Mouse (Mus musculus) neutrophil, adult 65 days (primary cell): Measurements from ENCODE around the gene Atad2b. TPM values are rescaled to one million over a fixed set of nuclear protein-coding genes. Genes with fewer than 3 reads are reported as not detected.

ENCODE experiments used
- total RNA-seq: library from RNA; stranded (reverse); gene quantifications from 2 replicates; pipeline ENCODE4 v1.2.4, GENCODE M21; 2023

The Atad2b gene
- 77.2 and 122 TPM in 2 replicates for total RNA-seq

DNA sequence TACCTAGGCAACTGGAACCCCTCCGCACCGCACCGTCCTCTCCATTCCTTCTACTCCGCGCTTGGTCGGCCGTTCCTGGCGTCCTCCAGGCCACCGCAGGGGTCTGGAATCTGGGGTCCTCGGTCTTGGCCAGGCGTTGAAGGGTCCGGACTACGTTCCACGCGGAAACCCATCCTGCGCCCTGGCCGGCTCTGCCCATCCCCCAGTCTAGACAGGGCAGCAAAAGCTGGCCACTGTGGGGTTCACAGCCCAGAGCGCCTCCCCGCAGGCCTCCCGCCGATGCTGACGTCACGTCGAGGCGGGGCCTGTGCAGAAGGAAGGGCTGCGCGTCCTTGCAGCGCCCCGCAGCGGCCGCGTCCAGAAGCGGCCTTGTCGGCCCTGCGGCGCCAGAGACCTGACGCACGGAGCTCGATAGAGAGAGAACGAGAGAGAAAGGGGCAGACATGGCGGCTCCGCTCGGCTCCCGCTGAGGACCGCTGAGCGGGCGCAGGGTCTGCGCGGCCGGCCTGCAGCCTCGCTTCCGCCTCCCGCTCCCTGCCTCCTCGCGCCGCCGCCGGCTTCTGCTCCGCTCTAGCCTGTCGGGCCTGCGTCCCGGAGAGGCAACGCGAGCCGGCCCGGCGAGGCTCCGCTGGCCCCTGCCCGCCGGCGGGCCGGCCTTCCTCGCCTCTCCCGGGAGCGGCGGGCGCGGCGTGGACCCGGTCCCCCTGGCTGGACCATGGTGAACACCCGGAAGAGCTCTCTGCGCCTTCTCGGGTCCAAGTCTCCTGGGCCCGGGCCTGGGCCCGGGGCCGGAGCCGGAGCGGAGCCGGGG, at the start of gene Atad2b:
TSS of gene Atad2b (plus strand) at position 360 of the 811 bp plus-strand sequence.

DNA sequence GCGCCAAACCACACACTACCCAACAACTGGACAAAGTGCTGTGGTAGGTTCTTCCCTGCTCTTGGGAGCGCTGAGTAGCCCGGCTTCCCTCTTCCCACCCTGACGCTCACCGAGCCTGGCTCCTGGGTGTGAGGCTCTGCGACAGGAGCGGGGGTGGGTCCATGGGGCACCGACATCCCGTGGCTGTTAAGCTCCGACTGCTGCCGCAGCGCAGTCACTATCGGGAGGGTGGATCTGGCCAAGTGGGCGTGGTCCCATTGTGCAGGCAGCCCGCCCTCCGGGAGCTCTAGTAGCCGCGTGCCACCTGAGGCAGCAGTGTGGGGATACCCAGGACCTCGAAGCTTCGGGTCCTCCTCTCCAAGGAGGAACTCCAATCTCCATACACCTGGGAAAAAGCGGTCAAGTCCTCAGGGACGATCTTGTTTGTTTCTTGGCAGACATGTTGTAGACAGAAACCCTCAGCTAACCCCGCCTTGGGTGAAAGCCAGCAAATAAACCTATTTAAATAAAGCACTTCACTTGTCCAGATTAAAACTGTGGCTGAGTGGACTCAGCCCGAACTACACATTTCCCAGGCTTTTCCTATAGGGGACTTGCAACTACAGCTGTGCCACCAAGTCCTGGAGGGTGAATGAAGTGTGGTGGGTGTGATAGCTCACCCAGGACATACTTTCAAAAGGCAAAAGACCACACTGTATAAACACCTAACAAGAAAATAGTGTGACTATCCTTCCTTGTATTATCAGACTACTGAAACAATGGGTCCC, 42.8 kb upstream of the Atad2b start, which contains the start of gene Mfsd2b:
TSS of gene Mfsd2b (minus strand) at position 199 of the 767 bp plus-strand sequence.

DNA sequence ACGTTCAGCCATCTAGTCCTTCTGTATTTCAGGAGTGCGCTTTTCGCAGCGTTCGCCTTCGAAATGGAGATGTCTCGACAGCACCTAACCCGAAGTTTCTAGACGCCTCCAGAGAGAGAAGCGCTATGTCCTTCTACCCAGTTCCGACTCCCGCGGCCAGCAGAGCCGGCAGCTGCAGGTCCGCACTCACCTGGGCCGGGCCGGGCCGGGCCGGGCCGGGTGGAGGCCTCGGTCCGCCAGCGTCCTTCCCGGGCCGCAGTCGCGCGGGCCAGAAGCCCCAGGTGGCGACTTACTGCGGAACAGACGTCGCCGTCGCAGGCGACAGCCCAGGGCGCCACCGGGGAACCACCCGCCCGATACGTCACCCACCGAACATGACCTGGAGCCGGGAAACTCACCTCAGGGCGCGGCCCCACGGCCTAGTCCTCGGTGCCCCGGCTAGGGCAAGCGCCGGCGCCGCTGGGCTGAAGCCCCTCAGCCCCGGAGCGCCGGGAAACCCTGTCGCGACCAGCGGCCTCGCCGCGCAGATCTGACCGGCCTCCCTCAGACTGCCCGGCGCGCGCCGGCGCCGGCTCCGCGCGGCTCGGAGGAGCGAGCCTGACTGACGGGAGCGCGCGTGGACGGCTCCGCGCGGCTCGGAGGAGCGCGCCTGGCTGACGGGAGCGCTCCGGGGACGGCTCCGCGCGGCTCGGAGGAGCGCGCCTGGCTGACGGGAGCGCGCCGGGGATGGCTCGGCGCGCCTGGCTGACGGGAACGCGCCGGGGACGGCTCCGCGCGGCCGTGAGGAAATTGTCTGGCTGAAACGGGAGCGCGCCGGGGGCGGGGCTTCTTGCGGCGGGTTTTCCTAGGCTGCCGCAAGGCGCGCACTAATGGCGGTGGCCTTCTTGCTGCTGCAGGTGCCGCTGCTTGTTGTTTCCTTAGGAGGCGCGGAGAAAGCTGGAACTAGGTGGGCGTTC, 9.9 kb upstream of the Atad2b start, which contains the start of gene Ubxn2a:
TSS of gene Ubxn2a (minus strand) at position 755 of the 956 bp plus-strand sequence.

Other genes with a start within 250 kb of the Atad2b start
- not detected in 2 replicates for gene Fam228a, start 178.9 kb upstream of the Atad2b start, total RNA-seq
- 0.61 and 0.73 TPM in 2 replicates for gene Pfn4, start 148.3 kb upstream of the Atad2b start, total RNA-seq
- 0.98 TPM in 1 of 2 replicates, not detected in the other for gene Fam228b, start 148.1 kb upstream of the Atad2b start, total RNA-seq
- gene Sf3b6, start 99.8 kb upstream of the Atad2b start, total RNA-seq: 106 and 121 TPM in 2 replicates
- gene Fkbp1b, start 75.8 kb upstream of the Atad2b start, total RNA-seq: 6.1 and 9.3 TPM in 2 replicates
- gene Wdcp, start 74.0 kb upstream of the Atad2b start, total RNA-seq: 7.2 and 7.5 TPM in 2 replicates
- 1.6 and 3.7 TPM in 2 replicates for gene Mfsd2b, start 43.0 kb upstream of the Atad2b start, total RNA-seq
- 15.3 and 16.9 TPM in 2 replicates for gene Ubxn2a, start 9.6 kb upstream of the Atad2b start, total RNA-seq